Mouse (Mus musculus): ENCODE data around the gene Pgap1. TPM values are rescaled to one million over a fixed set of nuclear protein-coding genes. Genes with fewer than 3 reads are reported as not detected.

The Pgap1 gene
- 30.1 TPM for polyA plus RNA-seq (2014; fragmentation: Illumina TruSeq; extraction: RNeasy Lipid Tissue Mini Kit (QIAGEN cat#74804); ENCODE audit: low read depth, low replicate concordance)

GRCm38 (mm10) chr1:54557301-54558229 lies at the start of gene Pgap1:
Gene Pgap1 (minus strand): TSS chr1:54557684.

GRCm38 (mm10) chr1:54438340-54439079 lies 119.0 kb downstream of the Pgap1 start, which contains the start of gene Gtf3c3:
Gene Gtf3c3 (minus strand): TSS chr1:54438971.

Other genes with a start within 250 kb of the Pgap1 start
- gene Gtf3c3, start 118.7 kb downstream of the Pgap1 start, polyA plus RNA-seq (2014; fragmentation: Illumina TruSeq; extraction: RNeasy Lipid Tissue Mini Kit (QIAGEN cat#74804); ENCODE audit: low read depth, low replicate concordance) = 37.0 TPM